Mouse (Mus musculus) heart, adult 9 months (tissue): Measurements from ENCODE around the gene 6030445D17Rik.

Experiments
- DNase-seq, 2 experiments: peaks; one replicate each; pipeline ENCODE4 v3.0.0; 2022; ENCODE audit warnings: low spot score in 2 of 2

The 6030445D17Rik gene

GRCm38 (mm10) chr4:136462086-136462838, at the start of gene 6030445D17Rik:
6030445D17Rik (plus strand) TSS chr4:136462250.
- peak; percentile 89 to 93 for DNase-seq

- no peak for DNase-seq
These were observed 46.6 kb upstream of the 6030445D17Rik start for GRCm38 (mm10) chr4:136415477-136415876.

GRCm38 (mm10) chr4:136418962-136419361, 43.1 kb upstream of the 6030445D17Rik start:
- no peak for DNase-seq

DNA sequence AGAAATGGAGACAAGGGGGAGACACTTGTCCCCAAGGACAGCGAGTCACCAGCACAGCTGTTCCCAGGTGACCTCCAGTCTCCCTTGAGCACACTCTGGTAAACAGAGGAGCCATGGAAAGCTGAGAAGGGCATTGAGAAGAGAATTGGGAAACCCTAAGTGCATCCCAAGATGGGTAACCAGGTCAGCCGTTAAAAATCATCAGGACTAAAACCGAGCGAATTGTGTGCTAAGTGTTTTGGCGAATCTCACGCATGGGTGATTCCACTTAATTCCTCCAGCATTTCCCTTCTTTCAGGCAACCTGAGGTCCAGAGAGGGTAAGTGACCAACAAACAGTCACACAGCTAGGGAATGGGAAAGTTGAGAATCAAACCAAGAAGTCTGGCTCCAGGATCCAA, 42.7 kb upstream of the 6030445D17Rik start:
- no peak for DNase-seq

GRCm38 (mm10) chr4:136423224-136423623, 38.8 kb upstream of the 6030445D17Rik start, which contains the start of gene Htr1d:
Htr1d (plus strand) TSS chr4:136423524.
- DNase-seq = no peak

DNA sequence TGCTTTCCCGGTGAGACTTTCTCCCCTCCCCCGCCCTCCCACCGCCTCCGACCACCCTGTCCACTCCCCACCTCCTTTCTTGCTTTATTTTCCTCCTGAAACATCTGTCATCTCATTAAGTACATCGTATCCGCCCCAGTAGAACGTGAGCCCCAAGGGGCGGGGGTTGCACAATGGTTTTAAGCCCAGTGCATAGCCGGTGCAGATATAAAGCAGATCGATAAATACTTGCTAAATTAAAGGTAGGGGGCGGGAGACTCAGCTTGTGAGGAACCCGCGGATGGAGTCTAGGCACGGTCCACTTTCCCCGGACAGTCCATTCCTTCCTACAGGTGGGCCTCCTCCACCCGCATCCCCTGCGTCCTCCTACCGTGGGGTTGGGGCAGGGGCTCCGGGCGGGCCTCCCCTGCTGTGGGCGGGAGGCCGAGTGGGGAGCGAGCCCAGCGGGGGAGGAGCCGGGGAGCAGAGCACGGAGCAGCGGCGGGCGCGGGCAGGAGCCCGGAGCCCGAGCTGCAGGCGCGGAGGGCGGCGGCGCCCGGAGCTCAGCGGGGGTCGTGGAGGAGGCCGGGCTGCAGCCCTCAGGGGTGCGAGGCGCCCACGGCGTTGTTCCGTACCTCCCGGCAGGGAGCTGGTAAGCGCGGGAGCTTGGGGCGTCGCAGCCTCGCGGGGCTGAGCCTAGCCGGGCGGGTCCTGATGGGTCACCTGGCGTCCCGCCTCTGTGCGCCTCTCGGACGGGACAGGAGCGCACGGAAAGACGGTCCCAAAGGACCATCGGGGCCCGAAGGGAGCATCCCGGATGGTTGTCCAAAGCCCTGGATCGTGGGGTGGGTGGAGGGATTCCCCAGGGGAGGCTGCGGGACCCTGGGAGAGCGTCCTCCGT, 37.7 kb upstream of the 6030445D17Rik start:
- DNase-seq = no peak

- DNase-seq = no peak
These were observed 37.1 kb upstream of the 6030445D17Rik start for GRCm38 (mm10) chr4:136425000-136425288.

- DNase-seq = peak in 1 of 2 experiments; percentile 8
These were observed 31.3 kb upstream of the 6030445D17Rik start for GRCm38 (mm10) chr4:136430609-136431375.

- DNase-seq = peak; percentile 21 to 39
These were observed 30.7 kb upstream of the 6030445D17Rik start for GRCm38 (mm10) chr4:136431376-136431693.

DNA sequence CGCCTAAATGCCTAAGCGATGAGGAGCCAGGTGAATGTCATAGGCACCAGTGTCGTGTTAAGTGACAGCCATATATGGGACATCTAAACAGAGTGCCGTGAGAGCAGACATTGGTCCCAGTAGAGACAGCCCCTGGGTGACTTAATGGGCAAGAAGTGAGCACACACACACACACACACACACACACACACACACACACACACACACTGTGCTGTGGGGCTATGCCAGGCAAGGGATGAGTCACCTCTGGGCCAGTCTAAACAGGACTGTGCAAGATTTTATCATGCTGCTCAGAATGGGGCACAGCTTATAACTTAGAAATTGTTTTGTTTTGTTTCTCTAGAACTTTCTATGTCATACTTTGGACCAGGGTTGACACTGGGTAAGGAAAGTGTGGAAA, 28.0 kb upstream of the 6030445D17Rik start:
- no peak for DNase-seq

GRCm38 (mm10) chr4:136439106-136439505, 22.9 kb upstream of the 6030445D17Rik start:
- no peak for DNase-seq

- DNase-seq = no peak
These were observed 20.6 kb upstream of the 6030445D17Rik start for GRCm38 (mm10) chr4:136441354-136442043.

DNA sequence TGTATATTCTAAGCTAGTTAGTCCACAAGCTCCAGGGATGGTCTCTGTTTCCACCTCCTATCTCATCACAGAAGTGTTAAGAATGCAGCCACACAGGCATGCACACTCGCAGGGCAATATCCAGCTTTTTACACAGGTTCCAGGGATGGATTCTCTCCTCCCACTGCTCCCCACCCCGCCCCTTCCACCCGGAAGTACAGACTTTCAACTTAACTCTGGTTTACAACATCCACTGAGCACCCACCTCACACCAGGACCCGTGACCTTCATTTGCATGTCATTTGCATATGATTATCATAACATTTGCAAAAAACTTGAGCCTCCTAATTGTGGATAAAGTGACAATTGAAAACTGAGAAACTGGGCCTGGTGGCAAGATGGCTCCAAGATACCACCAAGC, 17.5 kb upstream of the 6030445D17Rik start:
- DNase-seq = no peak

- DNase-seq = no peak
These were observed 12.3 kb upstream of the 6030445D17Rik start for GRCm38 (mm10) chr4:136449795-136450194.

DNA sequence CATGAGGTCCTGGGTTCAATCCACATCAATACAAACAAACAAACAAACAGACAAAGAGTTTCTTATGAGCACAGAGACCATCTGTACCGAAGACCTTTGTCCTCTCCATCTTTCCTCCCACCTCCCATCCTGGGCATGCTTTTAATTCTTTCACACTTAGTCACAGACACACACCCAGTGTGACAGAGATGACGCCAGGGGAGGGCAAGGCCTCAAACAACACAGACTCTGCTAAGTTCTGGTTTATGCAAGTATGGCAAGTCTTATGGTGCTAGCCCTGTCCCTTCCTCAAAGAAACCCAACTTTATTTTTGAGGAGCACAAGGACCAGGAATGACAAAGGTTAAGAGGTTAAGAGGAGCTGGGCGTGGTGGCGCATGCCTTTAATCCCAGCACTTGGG, 11.8 kb upstream of the 6030445D17Rik start:
- DNase-seq = no peak

GRCm38 (mm10) chr4:136451564-136451963, 10.5 kb upstream of the 6030445D17Rik start:
- no peak for DNase-seq

- no peak for DNase-seq
These were observed 9.8 kb upstream of the 6030445D17Rik start for GRCm38 (mm10) chr4:136452286-136452685.

DNA sequence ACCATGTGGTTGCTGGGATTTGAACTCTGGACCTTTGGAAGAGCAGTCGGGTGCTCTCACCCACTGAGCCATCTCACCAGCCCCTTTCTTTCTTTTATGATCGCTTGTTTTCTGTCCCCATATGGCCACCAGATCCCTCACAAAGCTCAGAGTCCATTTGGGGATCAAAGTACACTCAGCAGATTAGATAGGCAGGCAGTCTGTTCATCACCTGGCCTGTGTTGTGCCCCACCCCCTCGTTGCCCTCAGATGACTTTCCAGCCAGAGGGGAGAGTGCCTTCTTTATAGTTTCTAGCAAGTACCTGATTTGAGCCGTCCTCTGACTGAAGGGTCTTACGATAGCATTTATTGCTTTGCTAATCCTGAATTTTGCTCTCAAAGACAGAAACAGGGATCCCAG, 9.3 kb upstream of the 6030445D17Rik start:
- no peak for DNase-seq

GRCm38 (mm10) chr4:136454850-136455260, 7.2 kb upstream of the 6030445D17Rik start:
- DNase-seq = peak; percentile 57 to 80

- no peak for DNase-seq
These were observed 5.4 kb upstream of the 6030445D17Rik start for GRCm38 (mm10) chr4:136456516-136457218.

GRCm38 (mm10) chr4:136458276-136458675, 3.8 kb upstream of the 6030445D17Rik start:
- no peak for DNase-seq
